Mouse (Mus musculus) layer of hippocampus, adult 8-10 months (tissue): ENCODE data around the gene Efcab9. TPM values are rescaled to one million over a fixed set of nuclear protein-coding genes. Genes with fewer than 3 reads are reported as not detected.
"Not testable (repeated sequence)": the region's sequence is repeated elsewhere in the genome, so short reads cannot be mapped to it uniquely, and the experiment has no call there.

Source experiments
- DNase-seq, 2 experiments: peaks; one replicate each; pipeline ENCODE4 v3.0.0; 2022; ENCODE audit warnings: low spot score in 2 of 2
- total RNA-seq, 4 experiments: library from RNA; stranded (reverse); gene quantifications; 2 replicates each; pipeline ENCODE4 v1.2.4; 2022

Gene Efcab9
- total RNA-seq, 4 experiments from 2014 or later, result 0.54 to 2.2 (median 1.5) TPM

GRCm38 (mm10) chr11:32538846-32539245 is 7.0 kb upstream of the Efcab9 start:
- no peak for DNase-seq

GRCm38 (mm10) chr11:32538435-32538834 is 6.6 kb upstream of the Efcab9 start:
- no peak for DNase-seq

- DNase-seq, result no peak
These were observed 5.1 kb upstream of the Efcab9 start for GRCm38 (mm10) chr11:32536954-32537353.

- DNase-seq, result no peak
These were observed 3.8 kb upstream of the Efcab9 start for GRCm38 (mm10) chr11:32535646-32536045.

GRCm38 (mm10) chr11:32534453-32535075 is 2.7 kb upstream of the Efcab9 start:
- no peak for DNase-seq

GRCm38 (mm10) chr11:32533482-32534261 is 1.8 kb upstream of the Efcab9 start:
- no peak for DNase-seq

- DNase-seq, result peak; percentile 71 to 89
These were observed 1.0 kb upstream of the Efcab9 start, which contains the start of gene Stk10 for GRCm38 (mm10) chr11:32532765-32533481. Gene Stk10 (plus strand): TSS chr11:32533305.

GRCm38 (mm10) chr11:32530151-32530550 is 1.7 kb downstream of the Efcab9 start:
- no peak for DNase-seq

GRCm38 (mm10) chr11:32527006-32527405 is 4.9 kb downstream of the Efcab9 start:
- no peak for DNase-seq

GRCm38 (mm10) chr11:32524122-32524920 is 7.6 kb downstream of the Efcab9 start:
- DNase-seq, result no peak

- DNase-seq, result no peak
These were observed 10.6 kb downstream of the Efcab9 start for GRCm38 (mm10) chr11:32521246-32521645.

- no peak for DNase-seq
These were observed 12.5 kb downstream of the Efcab9 start for GRCm38 (mm10) chr11:32519354-32519753.

- no peak for DNase-seq
These were observed 13.1 kb downstream of the Efcab9 start for GRCm38 (mm10) chr11:32518770-32519169.

- DNase-seq, result peak; percentile 54 to 59
These were observed 14.8 kb downstream of the Efcab9 start for GRCm38 (mm10) chr11:32516916-32517712.

- no peak for DNase-seq
These were observed 15.8 kb downstream of the Efcab9 start for GRCm38 (mm10) chr11:32516091-32516490.

GRCm38 (mm10) chr11:32514853-32515252 is 17.0 kb downstream of the Efcab9 start:
- DNase-seq, result not testable (repeated sequence)

- DNase-seq, result no peak
These were observed 21.0 kb downstream of the Efcab9 start for GRCm38 (mm10) chr11:32510930-32511329.

GRCm38 (mm10) chr11:32505091-32505739 is 26.7 kb downstream of the Efcab9 start:
- no peak for DNase-seq

GRCm38 (mm10) chr11:32503711-32504110 is 28.2 kb downstream of the Efcab9 start:
- DNase-seq, result no peak

- no peak for DNase-seq
These were observed 31.9 kb downstream of the Efcab9 start for GRCm38 (mm10) chr11:32499931-32500330.
